Mouse (Mus musculus): ENCODE data around the gene Ephb2. TPM values are rescaled to one million over a fixed set of nuclear protein-coding genes. Genes with fewer than 3 reads are reported as not detected.

The Ephb2 gene
- polyA plus RNA-seq (2015; fragmentation: Nextera tagmentation; extraction: Ambion mirVana): 1.8 and 1.9 TPM in 2 replicates

DNA sequence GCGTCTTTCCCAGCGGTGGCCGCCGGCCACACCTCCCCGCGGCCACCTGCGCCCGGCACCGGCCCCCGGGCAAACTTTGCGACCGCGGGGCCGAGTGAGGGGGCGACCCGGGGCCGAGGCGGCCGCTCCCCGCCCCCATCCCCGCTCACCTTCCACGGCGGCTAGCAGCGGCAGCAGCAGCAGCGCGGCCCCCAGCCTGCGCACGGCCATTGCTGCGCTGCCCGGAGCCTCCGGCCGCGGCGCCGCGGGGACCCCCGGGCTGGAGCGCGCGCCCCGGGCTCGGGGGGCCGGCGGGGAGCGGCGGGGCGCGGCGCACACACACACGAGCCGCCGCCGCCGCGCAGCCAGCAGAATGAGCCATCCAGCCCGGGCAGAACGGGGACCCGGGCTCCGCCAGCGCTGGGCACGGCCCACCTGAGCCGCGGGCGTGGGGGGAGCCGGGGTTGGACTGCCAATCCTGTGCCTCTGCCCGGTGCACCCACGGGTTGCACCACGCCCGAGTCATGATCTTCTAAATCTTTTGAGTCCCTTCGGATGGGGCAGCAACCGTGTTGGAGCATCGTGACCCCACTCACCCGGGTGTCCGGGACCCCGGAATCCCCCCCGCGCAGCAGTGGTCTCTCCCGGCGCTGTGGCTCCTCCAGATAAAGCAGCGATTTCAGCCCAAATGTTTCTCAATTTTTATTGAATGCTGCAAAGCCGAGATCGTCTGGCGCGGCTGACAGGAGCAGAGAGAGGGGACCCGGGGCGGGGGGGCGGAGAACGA is at the start of gene Ephb2:
TSS of gene Ephb2 (minus strand) at position 368 of the 766 bp plus-strand sequence.

GRCm38 (mm10) chr4:136622388-136622787 is 213.4 kb downstream of the Ephb2 start, which contains the start of gene Lactbl1:
Gene Lactbl1, plus strand, starts transcription at chr4:136622621.

GRCm38 (mm10) chr4:136610387-136610856 is 225.4 kb downstream of the Ephb2 start, which contains the start of gene Tex46:
Gene Tex46, plus strand, starts transcription at chr4:136610437.

DNA sequence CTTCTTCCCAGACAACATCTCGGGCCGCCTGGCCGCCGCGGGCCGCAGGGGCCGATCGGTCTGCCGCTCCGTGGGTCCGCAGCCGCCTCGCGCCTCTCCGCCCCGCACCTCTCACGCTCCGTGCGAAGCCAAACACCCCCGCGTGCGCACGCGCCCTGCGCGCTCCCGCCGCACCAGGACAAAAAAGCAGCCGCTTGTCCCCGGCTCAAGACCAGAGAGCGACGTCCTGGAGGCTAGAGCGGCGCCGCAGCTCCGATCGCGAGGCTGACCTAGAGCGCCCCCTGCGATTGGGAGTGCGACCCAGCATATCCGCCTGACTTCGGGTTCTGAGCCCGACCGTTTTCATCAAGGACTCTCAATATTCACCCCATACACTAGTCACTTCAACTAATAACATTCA is 233.2 kb downstream of the Ephb2 start, which contains the start of gene Kdm1a:
TSS of gene Kdm1a (minus strand) at position 156 of the 400 bp plus-strand sequence.

Small RNAs within 50 kb of the gene (microRNA-seq; reads per million reads assigned to microRNA genes)
- not detected for gene Gm22180

Other genes with a start within 250 kb of the Ephb2 start
- gene Kdm1a, start 233.3 kb downstream of the Ephb2 start, polyA plus RNA-seq (2015; fragmentation: Nextera tagmentation; extraction: Ambion mirVana): 12.8 and 13.1 TPM in 2 replicates
- gene Tex46, start 225.6 kb downstream of the Ephb2 start, polyA plus RNA-seq (2015; fragmentation: Nextera tagmentation; extraction: Ambion mirVana): not detected in 2 replicates
- gene Lactbl1, start 213.4 kb downstream of the Ephb2 start, polyA plus RNA-seq (2015; fragmentation: Nextera tagmentation; extraction: Ambion mirVana): not detected in 2 replicates
- gene C1qb, start 50.2 kb upstream of the Ephb2 start, polyA plus RNA-seq (2015; fragmentation: Nextera tagmentation; extraction: Ambion mirVana): 121 and 227 TPM in 2 replicates
- gene C1qc, start 57.1 kb upstream of the Ephb2 start, polyA plus RNA-seq (2015; fragmentation: Nextera tagmentation; extraction: Ambion mirVana): 60.2 and 130 TPM in 2 replicates
- 65.9 and 135 TPM in 2 replicates for gene C1qa, start 62.8 kb upstream of the Ephb2 start, polyA plus RNA-seq (2015; fragmentation: Nextera tagmentation; extraction: Ambion mirVana)
- 0.04 and 0.27 TPM in 2 replicates for gene Epha8, start 120.8 kb upstream of the Ephb2 start, polyA plus RNA-seq (2015; fragmentation: Nextera tagmentation; extraction: Ambion mirVana)
- 0.93 and 1.1 TPM in 2 replicates for gene Zbtb40, start 212.8 kb upstream of the Ephb2 start, polyA plus RNA-seq (2015; fragmentation: Nextera tagmentation; extraction: Ambion mirVana)

Data from urinary bladder, postnatal 0 days (tissue).